Mouse (Mus musculus): ENCODE data around the gene Dcaf17. TPM values are rescaled to one million over a fixed set of nuclear protein-coding genes. Genes with fewer than 3 reads are reported as not detected.

Dcaf17 gene
- polyA plus RNA-seq, 1 experiment = 2.4 TPM

DNA sequence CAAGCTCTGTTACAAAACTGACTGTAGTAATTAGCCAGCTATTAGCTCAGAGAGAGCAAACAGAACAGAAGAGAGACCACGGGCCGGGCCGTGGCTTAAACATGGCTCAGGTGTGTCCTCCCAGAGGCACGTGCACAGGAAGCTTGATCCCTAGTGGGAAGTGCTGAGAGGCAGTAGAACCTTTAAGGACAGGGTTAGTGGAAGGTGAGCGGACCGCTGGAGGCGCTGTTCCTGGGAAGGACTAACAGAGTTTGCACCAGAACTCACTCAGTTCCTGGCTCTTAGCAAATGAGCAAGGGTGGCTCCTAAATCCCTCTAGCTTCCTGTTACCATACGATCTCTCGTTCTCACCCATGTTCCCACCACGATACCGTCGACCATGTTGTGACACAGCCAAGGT is 6.2 kb upstream of the Dcaf17 start:
- WGBS = 66% methylated on average over 12 of the region's 12 CpGs
- no peak for DNase-seq (ENCODE audit: low read depth, low spot score)

DNA sequence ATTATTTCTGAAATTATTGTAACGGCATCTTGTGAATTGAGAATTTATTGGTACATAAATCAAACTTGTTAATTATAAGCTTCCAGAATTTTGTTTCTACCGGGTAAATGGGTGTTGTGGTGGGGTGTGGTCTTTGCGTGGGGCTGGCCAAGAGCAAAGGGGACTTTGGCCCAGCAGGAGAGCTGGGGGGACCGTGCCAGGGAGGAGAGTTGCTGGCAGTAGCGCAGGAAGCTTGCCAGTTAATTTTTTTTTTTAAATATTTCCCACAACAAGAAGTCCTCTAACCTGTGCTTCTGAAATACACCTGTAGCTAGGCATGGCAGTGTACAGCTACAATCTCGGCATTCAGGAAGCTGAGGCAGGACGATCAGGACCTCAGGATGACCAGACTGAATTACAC is 4.6 kb upstream of the Dcaf17 start:
- 46% methylated on average over 7 of the region's 7 CpGs for WGBS
- DNase-seq (ENCODE audit: low read depth, low spot score) = no peak

DNA sequence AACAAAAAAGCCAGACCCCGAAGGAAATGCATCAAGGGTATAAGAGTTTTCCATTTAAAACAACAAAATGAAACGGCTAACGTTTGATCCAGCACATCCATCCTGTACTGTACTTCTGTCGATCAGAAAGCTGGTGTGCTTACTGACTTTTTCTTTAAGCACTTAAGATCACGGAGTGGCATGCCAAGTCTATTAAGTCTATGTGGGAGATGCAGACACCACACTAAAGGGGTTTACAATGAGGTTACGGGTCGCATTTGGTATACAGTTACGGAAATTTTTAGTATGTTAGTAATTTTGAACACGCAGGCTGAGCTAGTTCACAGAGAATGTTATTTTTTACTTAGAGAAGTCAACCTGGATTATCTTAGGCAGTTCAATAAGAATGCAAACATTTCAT is 412 bp upstream of the Dcaf17 start:
- no peak for DNase-seq (ENCODE audit: low read depth, low spot score)
- WGBS = 14% methylated on average over 9 of the region's 9 CpGs

DNA sequence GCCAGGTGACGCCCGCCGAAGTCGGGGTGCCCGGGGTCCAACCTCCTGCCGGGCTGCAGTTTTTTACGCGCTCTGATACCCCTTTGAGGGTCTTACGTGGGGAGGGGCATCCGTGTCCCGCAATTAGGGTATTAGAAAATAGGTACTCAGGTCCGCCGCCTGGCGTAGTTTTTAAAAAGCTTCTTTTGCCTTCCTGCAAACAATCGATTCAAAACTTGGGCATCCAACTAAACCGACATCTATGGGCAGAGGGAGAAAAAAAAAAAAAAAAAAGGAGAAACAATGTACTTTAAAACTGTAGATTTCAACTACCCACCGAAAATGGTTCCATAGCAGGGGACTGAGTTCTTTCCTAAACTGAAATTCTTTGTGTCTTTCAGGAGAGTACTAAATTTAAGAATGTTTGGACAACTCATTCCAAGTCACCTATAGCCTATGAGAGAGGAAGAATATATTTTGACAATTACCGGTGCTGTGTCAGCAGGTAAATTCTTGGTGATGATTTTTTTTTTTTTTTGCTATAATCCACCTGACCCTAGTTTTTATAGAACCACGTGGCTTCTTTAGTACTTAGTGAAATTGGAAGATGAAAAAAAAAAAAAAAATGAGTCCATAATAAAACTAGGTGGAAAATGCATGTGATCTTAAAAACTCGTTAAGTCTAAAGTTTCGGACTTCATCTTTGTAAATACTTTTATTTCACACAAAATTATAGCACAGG is 1.1 kb downstream of the Dcaf17 start:
- WGBS = 6% methylated on average over 21 of the region's 21 CpGs
- DNase-seq (ENCODE audit: low read depth, low spot score) = no peak

DNA sequence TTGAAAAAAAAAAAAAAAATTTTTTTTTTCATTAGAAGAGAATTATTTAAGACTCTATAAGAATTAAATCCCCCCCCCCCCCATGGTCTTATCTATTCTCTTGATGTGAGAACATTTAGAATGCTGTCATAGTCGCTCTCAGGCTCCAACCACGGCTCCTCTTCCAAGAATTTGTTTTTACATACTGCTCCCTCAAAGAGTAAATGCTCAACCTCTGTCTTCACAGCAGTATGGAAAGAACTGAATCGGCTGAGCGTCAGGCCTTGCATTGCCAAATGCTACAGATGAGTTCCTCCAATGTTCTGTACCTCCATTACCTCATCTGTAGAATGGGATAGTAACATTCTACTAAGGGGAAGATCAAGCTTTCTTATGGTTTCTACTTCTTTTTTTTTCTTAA is 16.5 kb downstream of the Dcaf17 start:
- DNase-seq (ENCODE audit: low read depth, low spot score) = no peak
- WGBS = 96% methylated on average over 4 of the region's 4 CpGs

DNA sequence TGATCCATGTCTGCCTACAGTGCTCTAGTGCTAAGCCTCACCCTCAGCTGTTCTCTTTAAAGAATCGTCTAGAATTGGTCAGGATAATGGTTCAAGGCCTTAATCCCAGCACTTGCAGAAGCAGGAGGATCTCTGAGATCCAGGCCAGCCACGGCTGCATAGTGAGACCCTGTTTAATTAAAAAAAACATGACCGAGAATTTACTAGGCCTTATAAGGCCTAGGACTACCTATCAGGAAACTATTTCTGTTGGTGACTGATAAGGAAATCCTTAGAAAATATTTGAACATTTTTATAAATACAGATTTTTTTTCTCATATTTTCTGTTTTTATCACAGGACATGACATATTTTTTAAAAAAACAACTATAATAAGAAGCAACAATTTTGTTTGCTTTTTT is 18.2 kb downstream of the Dcaf17 start:
- no peak for DNase-seq (ENCODE audit: low read depth, low spot score)
- WGBS = 90% methylated on average over 3 of the region's 3 CpGs

DNA sequence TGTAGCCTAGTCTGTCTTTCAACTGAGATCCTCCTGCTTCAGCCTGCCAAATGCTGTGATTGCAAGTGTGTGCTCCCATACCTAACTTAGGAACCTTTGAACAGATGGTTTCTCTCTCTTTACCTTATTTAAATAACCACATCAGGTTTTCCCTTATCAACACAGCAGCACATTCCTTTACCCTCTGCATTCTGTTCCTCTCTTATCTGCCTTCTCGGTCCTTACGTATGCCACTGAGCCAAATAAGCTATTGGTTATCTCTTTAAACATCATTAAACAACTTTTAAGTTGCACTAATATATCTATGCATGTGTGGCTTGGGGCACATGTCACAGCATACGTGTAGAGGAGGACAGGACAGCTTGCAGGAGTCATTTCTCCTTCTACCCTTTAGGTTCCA is 18.7 kb downstream of the Dcaf17 start:
- 96% methylated on average over 3 of the region's 3 CpGs for WGBS

DNA sequence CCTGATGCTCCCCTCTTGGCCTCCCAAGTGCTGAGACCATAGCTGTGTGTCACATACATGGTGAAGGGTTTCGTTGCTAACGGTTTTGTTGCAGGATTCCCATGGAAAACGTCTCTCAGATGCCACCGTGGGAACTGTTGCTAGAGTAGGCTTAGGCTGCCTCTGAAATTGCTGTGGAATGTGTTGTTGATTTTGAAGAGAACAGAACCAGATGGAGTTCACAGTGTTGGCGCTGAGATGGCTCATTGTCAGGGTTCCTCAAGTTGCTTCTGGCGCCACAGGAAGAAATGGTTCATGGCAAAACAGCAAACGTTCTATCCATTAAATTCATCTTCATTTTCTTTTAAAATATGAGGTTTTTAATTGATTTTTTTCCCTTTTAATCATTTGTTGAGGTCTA is 27.3 kb downstream of the Dcaf17 start:
- DNase-seq (ENCODE audit: low read depth, low spot score) = no peak
- WGBS = 95% methylated on average over 7 of the region's 7 CpGs

More for the DNA sequence above, 18.7 kb downstream of the Dcaf17 start:
- DNase-seq (ENCODE audit: low read depth, low spot score) = no peak

DNA sequence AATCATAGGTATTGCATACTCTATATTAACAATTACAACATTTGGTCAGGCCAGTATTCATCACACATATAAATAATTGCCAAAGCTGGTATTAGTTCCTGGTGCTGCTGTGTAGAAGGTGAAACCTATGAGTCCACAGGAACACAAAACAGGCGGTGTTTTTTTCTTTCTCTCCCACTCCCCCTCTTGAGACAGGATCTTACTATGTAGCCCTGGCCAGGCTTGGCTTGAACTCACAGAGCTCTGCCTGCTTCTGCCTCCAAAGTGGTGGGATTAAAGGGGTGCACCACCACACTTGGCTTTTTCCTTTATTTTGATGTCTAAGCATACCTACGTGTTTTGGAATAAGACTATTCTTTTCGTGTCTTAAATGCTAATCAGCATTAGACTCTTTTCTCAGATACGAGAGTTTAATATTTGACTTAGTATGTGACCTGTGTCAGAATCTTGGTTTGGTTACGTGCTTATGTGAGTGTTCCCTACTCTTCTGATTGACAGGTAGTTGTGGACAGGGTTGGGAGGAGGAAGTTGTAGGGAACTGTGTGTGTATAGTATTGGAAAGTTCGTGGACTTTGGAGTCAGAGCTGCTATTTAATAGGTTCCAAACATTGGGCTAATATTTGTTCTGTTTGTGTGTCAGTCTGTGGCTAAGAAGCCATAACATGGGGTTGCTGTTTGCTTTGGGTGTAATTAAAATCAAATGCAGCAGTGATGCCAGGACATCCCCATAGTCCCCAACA is 28.5 kb downstream of the Dcaf17 start:
- WGBS = 56% methylated on average over 6 of the region's 6 CpGs
- peak; percentile 32 for DNase-seq (ENCODE audit: low read depth, low spot score)

DNA sequence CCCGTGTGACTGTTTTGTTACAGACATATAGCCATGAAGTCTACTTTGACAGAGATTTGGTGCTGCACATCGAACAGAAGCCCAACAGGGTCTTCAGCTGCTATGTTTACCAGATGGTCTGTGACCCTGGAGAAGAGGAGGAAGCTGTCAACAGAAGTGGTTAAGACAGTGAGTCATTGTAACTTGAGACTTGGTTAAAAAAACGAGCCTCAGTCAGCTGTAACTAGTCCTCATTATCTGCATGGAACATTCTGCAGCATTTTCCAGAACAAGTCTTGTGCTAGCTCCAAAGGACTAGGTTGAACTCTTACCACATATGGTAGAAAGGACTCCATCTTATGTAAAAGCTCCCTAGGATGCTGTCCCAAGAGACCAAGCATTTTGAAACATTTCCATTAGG is 34.6 kb downstream of the Dcaf17 start:
- DNase-seq (ENCODE audit: low read depth, low spot score) = no peak
- 62% methylated on average over 3 of the region's 3 CpGs for WGBS

DNA sequence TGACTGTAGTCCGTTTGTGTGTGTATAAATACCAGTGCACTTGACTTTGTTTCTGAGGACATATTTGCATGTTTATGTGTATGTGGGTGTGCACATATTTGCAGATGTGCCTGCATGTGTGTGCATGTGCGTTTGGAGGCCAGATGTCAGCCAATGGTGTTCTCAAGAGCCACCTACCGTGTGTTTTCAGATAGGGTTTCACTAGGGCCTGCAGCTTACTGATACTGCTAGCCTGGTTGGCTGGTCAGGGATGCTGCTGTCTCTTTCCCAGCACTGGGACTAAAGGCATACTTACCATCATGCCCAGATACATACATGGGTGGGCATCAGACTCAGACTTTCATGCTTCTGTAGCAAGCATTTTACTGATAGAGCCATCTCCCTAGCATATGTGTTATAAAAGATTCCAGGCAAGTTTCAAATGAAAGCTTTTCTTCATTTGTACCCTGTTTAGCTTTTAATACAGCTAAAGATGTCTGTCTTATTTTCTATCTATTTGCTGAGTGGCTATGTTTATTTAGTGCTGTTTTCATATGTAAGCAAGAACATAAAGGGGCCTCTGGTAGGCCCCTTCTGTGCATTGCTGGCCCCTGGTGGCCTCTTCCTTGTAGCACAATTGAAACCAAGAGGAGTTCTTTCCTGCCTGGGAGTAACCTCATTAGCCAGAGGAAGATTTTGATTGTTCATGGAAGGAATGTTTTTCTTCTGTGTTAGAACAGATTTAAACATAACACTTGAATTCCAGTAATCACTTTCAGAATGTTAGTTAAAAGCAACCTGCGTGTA is 35.7 kb downstream of the Dcaf17 start:
- no peak for DNase-seq (ENCODE audit: low read depth, low spot score)
- 84% methylated on average over 4 of the region's 4 CpGs for WGBS

DNA sequence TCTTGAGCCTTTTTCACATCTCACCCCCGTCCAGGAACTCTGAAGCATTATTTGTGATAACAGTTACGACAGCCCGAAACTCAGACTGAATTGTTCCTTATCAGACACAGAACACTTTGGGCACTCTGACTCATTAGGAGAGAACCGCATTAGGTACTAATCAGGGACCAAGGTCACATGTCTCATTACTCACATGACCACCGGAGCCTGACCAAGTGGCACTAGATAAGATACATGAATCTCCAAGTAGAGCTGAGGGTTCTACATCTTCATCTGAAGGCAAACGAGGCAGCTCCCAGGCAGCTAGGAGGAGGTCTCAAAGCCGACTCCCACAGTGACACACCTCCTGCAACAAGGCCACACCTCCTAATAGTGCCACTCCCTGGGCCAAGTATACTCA is 41.0 kb downstream of the Dcaf17 start:
- no peak for DNase-seq (ENCODE audit: low read depth, low spot score)
- 86% methylated on average over 7 of the region's 7 CpGs for whole genome bisulfite sequencing

DNA sequence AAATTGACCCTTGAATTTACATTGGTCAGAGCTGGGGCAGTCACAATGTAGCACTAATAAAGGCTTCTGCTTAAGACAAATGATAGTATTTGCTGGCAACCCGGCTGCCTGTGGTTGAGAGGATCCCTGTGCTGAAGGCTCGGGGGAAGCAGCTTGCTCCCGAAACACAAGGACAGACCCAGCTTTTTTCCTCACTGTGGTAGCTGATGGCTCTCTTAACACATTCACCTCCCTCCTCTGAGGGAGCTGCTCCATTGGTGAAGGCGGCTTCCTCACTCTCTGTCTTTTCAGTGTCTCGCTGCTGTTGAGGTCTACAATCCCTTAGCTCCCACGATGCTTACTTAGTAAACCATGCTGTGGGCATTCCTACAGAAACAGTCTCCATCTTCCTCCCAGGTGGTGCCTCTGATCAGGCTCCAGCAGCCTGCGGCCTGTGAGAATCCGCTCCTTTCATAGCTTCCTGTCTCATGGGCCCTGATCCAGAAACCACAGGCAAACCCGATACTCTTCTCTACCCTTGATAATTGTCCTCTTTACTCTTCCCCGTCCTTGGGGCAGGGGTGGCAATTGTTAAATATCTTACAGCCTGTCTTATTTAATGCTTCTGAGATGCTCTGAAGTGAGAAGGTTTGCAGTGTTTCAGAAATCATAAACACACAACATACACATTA is 47.6 kb downstream of the Dcaf17 start:
- no peak for DNase-seq (ENCODE audit: low read depth, low spot score)
- 76% methylated on average over 10 of the region's 10 CpGs for WGBS

DNA sequence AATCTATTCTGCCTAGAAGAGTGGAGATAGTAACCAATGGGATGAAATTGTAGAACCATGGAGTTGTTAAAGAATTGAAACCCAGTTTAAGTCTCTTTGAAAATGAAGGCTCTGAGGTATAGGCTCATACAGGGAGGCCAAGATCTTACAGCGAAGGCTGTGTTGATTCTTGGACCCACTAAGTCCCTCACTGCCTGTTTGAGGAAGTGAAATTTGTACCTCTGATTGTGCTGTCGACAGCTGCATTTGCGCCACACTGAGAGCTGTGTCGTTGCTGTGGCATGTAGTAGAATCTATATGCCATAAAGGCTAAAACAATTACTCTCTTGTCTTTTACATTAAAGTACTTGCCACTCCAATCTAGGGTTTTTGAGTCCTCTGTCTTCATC is 48.2 kb downstream of the Dcaf17 start:
- DNase-seq (ENCODE audit: low read depth, low spot score) = no peak
- WGBS = 48% methylated on average over 4 of the region's 4 CpGs

DNA sequence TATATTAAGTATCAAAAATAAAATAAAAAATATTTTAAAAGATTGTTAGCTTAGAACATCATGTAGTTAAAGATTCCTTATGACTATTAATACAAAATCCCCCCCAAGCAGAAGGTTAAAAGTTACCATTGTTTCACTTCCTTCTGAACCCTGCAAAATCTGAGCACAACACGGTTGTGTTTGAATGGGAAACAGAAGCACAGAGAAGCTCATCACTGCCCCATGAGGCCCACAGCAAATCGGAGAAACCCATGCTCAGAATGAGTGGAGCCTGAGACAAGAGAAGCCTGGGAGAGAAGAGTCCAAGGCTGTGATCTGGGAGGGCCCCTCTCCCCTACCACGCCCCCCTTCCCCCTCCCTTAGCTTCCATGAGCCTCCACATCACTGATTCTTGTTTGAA is 49.6 kb downstream of the Dcaf17 start:
- 68% methylated on average over 3 of the region's 3 CpGs for WGBS
- no peak for DNase-seq (ENCODE audit: low read depth, low spot score)

DNA sequence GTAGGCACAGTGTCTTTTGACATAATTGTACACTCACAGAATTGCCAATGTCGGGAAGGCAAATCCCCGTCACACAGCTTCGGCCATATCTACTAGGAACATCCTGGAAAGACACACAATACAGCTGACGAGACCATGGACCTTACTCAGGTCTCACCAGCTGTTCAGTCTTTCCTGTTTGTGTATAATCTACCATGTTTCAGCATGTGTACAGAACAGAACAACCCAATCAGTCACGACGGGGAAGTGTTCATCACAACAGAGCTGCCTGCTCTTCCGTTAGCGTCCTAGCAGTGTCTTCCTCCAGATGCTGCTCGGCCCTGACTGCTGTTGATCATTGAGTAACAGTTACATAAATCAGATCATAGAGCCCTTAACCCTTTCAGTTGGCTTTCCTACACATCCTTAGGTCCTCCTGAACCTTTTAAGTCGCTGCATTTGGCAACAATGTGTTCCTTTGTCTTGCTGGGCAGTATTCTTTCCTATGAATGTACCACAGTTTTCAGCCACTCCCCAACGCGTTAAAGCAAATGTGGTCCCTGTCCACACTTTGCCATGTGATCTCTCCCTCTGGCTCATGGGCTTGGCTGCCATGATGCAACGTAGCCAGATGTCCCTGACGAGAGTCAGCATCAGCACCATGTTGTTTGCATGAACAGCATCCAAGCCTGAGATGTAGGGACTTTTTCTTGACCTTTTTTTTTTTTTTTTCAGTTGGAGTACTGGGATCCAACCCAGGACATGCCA is 50.5 kb downstream of the Dcaf17 start:
- DNase-seq (ENCODE audit: low read depth, low spot score) = no peak
- 71% methylated on average over 14 of the region's 14 CpGs for WGBS

DNA sequence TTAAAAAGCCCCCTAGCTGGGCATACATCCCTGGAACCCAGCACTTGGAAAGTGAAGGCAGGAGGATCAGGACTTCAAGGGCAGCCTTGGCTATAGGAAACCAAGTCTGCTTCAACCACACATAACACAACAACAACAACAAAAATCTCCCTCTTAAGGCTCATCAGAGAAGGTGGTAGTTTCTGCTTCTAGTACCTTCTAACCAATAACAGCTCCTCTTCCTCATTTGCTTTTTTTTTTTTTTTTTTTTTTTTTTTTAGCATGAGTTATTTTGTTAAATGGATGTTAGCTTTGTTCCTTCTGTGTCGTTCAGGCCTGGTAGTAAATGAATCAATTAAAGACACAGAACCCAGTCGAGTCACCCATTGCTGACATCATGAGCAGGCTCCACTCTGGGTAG is 52.1 kb downstream of the Dcaf17 start:
- no peak for DNase-seq (ENCODE audit: low read depth, low spot score)
- WGBS = 52% methylated on average over 2 of the region's 2 CpGs

DNA sequence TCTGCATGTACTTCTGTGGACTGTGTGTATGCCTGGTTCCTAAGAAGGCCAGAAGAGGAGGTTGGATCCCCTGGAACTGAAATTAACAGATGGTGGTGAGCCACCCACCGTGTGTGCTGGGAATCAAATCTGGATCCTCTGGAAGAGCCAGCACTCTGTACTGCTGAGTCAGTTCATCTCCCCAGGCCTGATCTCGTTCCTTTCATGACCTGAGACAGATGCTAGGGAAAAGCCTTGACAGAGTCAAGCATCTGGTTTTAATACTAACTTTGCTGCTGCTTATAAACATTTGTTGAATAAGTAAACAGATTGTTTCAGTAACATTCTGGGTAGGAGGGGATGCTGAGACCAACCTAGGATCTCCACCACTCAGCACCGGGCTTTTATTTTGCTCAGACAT is 53.4 kb downstream of the Dcaf17 start:
- no peak for DNase-seq (ENCODE audit: low read depth, low spot score)
- 69% methylated on average over 3 of the region's 3 CpGs for WGBS

DNA sequence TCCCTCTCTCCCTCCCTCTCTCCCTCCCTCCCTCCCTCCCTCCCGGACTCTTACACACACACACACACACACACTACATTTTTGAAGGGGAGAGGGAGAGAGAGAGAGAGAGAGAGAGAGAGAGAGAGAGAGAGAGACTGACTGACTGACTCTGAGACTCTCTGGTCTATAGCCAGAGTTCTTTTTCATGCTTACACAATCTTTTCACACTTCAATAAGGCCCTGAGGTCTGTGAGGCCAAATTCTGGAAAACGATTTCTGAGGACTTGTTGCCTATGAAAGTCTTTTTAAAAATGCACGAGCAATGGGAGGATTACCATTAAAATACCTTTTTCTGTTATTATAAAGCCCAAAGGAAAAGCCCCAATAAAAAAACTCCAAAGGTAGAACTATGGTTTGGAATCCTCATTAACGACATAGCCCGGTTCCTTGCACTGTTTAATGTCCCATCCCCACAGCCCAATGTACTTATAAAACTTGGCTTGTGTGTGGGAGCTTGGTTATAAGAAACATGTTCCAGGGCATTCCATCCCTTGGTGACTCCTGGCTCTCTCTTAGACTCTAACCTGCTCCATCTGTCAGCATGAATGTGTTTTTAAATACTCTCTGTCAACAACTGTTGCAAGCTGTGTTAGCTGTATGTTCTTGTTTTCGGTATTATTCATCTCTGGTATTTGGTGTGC is 58.5 kb downstream of the Dcaf17 start:
- DNase-seq (ENCODE audit: low read depth, low spot score) = no peak
- 58% methylated on average over 5 of the region's 6 CpGs for WGBS
